Mouse (Mus musculus) forebrain, embryonic 11.5 days (tissue): ENCODE data around the gene Tenm4. TPM values are rescaled to one million over a fixed set of nuclear protein-coding genes. Genes with fewer than 3 reads are reported as not detected.

Experiments
- ATAC-seq: fragments of 200-750 bp; cut with Nextera tagmentation; replicated peaks from 2 replicates; pipeline ENCODE4 v1.8.0; 2017; ENCODE audit warnings: moderate TSS enrichment; ENCODE audit not compliant: low FRiP score
- DNase-seq: peaks from one replicate; pipeline ENCODE4 v3.0.0-alpha.2; 2017; ENCODE audit warnings: low spot score
- H3K27ac ChIP-seq: fragments of 300-500 bp; sonication (generic); 2 replicates; pipeline ENCODE4 v1.5.1; 2014; ENCODE audit warnings: low read depth, low read length
- H3K27me3 ChIP-seq: fragments of 300-500 bp; sonication (generic); 2 replicates; pipeline ENCODE4 v1.6.1; 2014; ENCODE audit warnings: mild to moderate bottlenecking, low read length, mixed read lengths; ENCODE audit not compliant: control insufficient read depth, insufficient read depth
- H3K36me3 ChIP-seq: fragments of 300-500 bp; sonication (generic); 2 replicates; pipeline ENCODE4 v1.6.1; 2014; ENCODE audit warnings: mild to moderate bottlenecking, low read length, moderate library complexity, mixed read lengths; ENCODE audit not compliant: control insufficient read depth, insufficient read depth
- H3K4me1 ChIP-seq: fragments of 300-500 bp; sonication (generic); replicated peaks from 2 replicates; pipeline ENCODE4 v1.6.1; 2014; ENCODE audit warnings: low read length, mixed read lengths; ENCODE audit not compliant: control insufficient read depth, insufficient read depth
- H3K4me2 ChIP-seq: fragments of 300-500 bp; sonication (generic); 2 replicates; pipeline ENCODE4 v1.6.1; 2014; ENCODE audit warnings: low read depth, mild to moderate bottlenecking, low read length, moderate library complexity, mixed read lengths; ENCODE audit not compliant: severe bottlenecking
- H3K4me3 ChIP-seq: fragments of 300-500 bp; sonication (generic); 2 replicates; pipeline ENCODE4 v1.5.1; 2014; ENCODE audit warnings: low read depth, low read length
- H3K9ac ChIP-seq: fragments of 300-500 bp; sonication (generic); 2 replicates; pipeline ENCODE4 v1.6.1; 2014; ENCODE audit warnings: low read length
- H3K9me3 ChIP-seq: fragments of 300-500 bp; sonication (generic); 2 replicates; pipeline ENCODE4 v1.6.1; 2016; ENCODE audit warnings: low read length, mixed read lengths; ENCODE audit not compliant: control insufficient read depth
- WGBS: fragments of 180-500 bp; shearing (Covaris S2); extraction: QIAGEN DNeasy Blood & Tissue Kit; methylation state at CpG from one replicate; pipeline ENCODE4 v1.1.7; 2014; 5-methylcytosine and 5-hydroxymethylcytosine counted together
- polyA plus RNA-seq: library from polyadenylated mRNA; unstranded; fragments of >200 nt; fragmentation: Nextera tagmentation; extraction: Ambion mirVana; gene quantifications from 2 replicates; pipeline ENCODE4 v1.2.1, GENCODE M21; 2014

The Tenm4 gene
- polyA plus RNA-seq, 1 experiment from 2014 or later = 47.9 TPM

GRCm38 (mm10) chr7:96480351-96480983 is 309.4 kb downstream of the Tenm4 start:
- Histone ChIP-seq H3K4me1 (no peaks in the 10 kb centered on the region), H3K27ac (no peak overlapping the region), H3K36me3 (no peaks in the 10 kb centered on the region), H3K4me3 (no peak overlapping the region), H3K4me2 (no peak overlapping the region), H3K27me3 (no peaks in the 10 kb centered on the region), H3K9ac (no peak overlapping the region), H3K9me3 (no peaks in the 10 kb centered on the region)
- ATAC-seq = no peak
- DNase-seq = no peak
- WGBS = 86% methylated on average over 9 of the region's 9 CpGs

- WGBS = 83% methylated on average over 8 of the region's 8 CpGs
- ATAC-seq = no peak
Observed at GRCm38 (mm10) chr7:96482953-96483352, 311.9 kb downstream of the Tenm4 start.

GRCm38 (mm10) chr7:96484006-96484581 is 313.0 kb downstream of the Tenm4 start:
- Histone ChIP-seq H3K36me3 (no peaks in the 10 kb centered on the region), H3K4me3 (no peak overlapping the region), H3K4me1 (no peaks in the 10 kb centered on the region), H3K9ac (no peak overlapping the region), H3K9me3 (no peaks in the 10 kb centered on the region), H3K27me3 (no peaks in the 10 kb centered on the region), H3K27ac (no peak overlapping the region), H3K4me2 (no peak overlapping the region)
- ATAC-seq (no peak), DNase-seq (no peak)
- 84% methylated on average over 1 of the region's 1 CpGs for WGBS

More at GRCm38 (mm10) chr7:96482953-96483352, 311.9 kb downstream of the Tenm4 start:
- no peak for DNase-seq
- Histone ChIP-seq H3K36me3 (no peaks in the 10 kb centered on the region), H3K27me3 (no peaks in the 10 kb centered on the region), H3K27ac (no peak overlapping the region), H3K9ac (no peak overlapping the region), H3K4me2 (no peak overlapping the region), H3K4me3 (no peak overlapping the region), H3K4me1 (no peaks in the 10 kb centered on the region), H3K9me3 (no peaks in the 10 kb centered on the region)

- no peaks in the 10 kb centered on the region for H3K36me3 ChIP-seq
- no peaks in the 10 kb centered on the region for H3K4me1 ChIP-seq
- ATAC-seq (no peak), DNase-seq (no peak)
- H3K4me3 ChIP-seq = no peak overlapping the region
- H3K4me2 ChIP-seq = no peak overlapping the region
- H3K9me3 ChIP-seq = no peaks in the 10 kb centered on the region
- WGBS = 93% methylated on average over 6 of the region's 6 CpGs
- no peak overlapping the region for H3K27ac ChIP-seq
- H3K27me3 ChIP-seq = no peaks in the 10 kb centered on the region
- no peak overlapping the region for H3K9ac ChIP-seq
Observed at GRCm38 (mm10) chr7:96489348-96490076, 318.5 kb downstream of the Tenm4 start.

GRCm38 (mm10) chr7:96491896-96492295 is 320.9 kb downstream of the Tenm4 start:
- no peak overlapping the region for H3K27ac ChIP-seq
- 93% methylated on average over 2 of the region's 2 CpGs for WGBS
- no peaks in the 10 kb centered on the region for H3K36me3 ChIP-seq
- no peaks in the 10 kb centered on the region for H3K27me3 ChIP-seq
- H3K4me1 ChIP-seq = no peaks in the 10 kb centered on the region
- H3K4me2 ChIP-seq = no peak overlapping the region
- no peak for ATAC-seq
- H3K9ac ChIP-seq = no peak overlapping the region
- H3K9me3 ChIP-seq = no peaks in the 10 kb centered on the region
- no peak for DNase-seq
- H3K4me3 ChIP-seq = no peak overlapping the region

- DNase-seq (no peak), ATAC-seq (no peak)
- H3K27me3 ChIP-seq = no peaks in the 10 kb centered on the region
- H3K27ac ChIP-seq = no peak overlapping the region
- H3K4me3 ChIP-seq = no peak overlapping the region
- H3K36me3 ChIP-seq = no peaks in the 10 kb centered on the region
- WGBS = 88% methylated on average over 7 of the region's 7 CpGs
- no peak overlapping the region for H3K4me2 ChIP-seq
- H3K9me3 ChIP-seq = no peaks in the 10 kb centered on the region
- H3K4me1 ChIP-seq = no peaks in the 10 kb centered on the region
- no peak overlapping the region for H3K9ac ChIP-seq
Observed at GRCm38 (mm10) chr7:96492696-96493095, 321.6 kb downstream of the Tenm4 start.

GRCm38 (mm10) chr7:96494057-96494456 is 323.0 kb downstream of the Tenm4 start:
- Histone ChIP-seq H3K9me3 (no peaks in the 10 kb centered on the region), H3K9ac (no peak overlapping the region), H3K4me1 (no peaks in the 10 kb centered on the region), H3K4me3 (no peak overlapping the region), H3K27me3 (no peaks in the 10 kb centered on the region), H3K36me3 (no peaks in the 10 kb centered on the region), H3K27ac (no peak overlapping the region), H3K4me2 (no peak overlapping the region)
- WGBS = 84% methylated on average over 16 of the region's 16 CpGs
- ATAC-seq (no peak), DNase-seq (no peak)

GRCm38 (mm10) chr7:96500108-96500507 is 329.1 kb downstream of the Tenm4 start:
- no peaks in the 10 kb centered on the region; the same call in 1 of the 2 replicates for H3K4me1 ChIP-seq

More at GRCm38 (mm10) chr7:96500108-96500507, 329.1 kb downstream of the Tenm4 start:
- 87% methylated on average over 5 of the region's 5 CpGs for WGBS
- ATAC-seq (no peak), DNase-seq (no peak)
- Histone ChIP-seq H3K36me3 (no peaks in the 10 kb centered on the region), H3K4me3 (no peak overlapping the region), H3K27ac (no peak overlapping the region), H3K4me2 (no peak overlapping the region), H3K9ac (no peak overlapping the region), H3K27me3 (no peaks in the 10 kb centered on the region), H3K9me3 (no peaks in the 10 kb centered on the region)
